Mouse (Mus musculus) forebrain, embryonic 10.5 days (tissue): ENCODE results near the gene 9430097D07Rik. TPM values are rescaled to one million over a fixed set of nuclear protein-coding genes. Genes with fewer than 3 reads are reported as not detected.
A peak's percentile ranks its signal among the peaks of the same experiment; 100 is the strongest.

Experiments
- DNase-seq: peaks from one replicate; pipeline ENCODE4 v3.0.0-alpha.2; 2017; ENCODE audit warnings: low spot score; ENCODE audit errors: extremely low spot score
- H3K27ac ChIP-seq: fragments of 300-500 bp; sonication (generic); 2 replicates; pipeline ENCODE4 v1.5.1; 2016; ENCODE audit warnings: mild to moderate bottlenecking
- H3K27me3 ChIP-seq: fragments of 300-500 bp; sonication (generic); 2 replicates; pipeline ENCODE4 v1.6.1; 2016; ENCODE audit warnings: mild to moderate bottlenecking; ENCODE audit not compliant: poor library complexity, severe bottlenecking
- H3K36me3 ChIP-seq: fragments of 300-500 bp; sonication (generic); replicated peaks from 2 replicates; pipeline ENCODE4 v1.6.1; 2016; ENCODE audit warnings: mild to moderate bottlenecking, moderate library complexity
- H3K4me1 ChIP-seq: fragments of 300-500 bp; sonication (generic); 2 replicates; pipeline ENCODE4 v1.6.1; 2016
- H3K4me3 ChIP-seq: fragments of 300-500 bp; sonication (generic); 2 replicates; pipeline ENCODE4 v1.5.1; 2016; ENCODE audit warnings: mild to moderate bottlenecking, moderate library complexity
- H3K9me3 ChIP-seq: fragments of 300-500 bp; sonication (generic); 2 replicates; pipeline ENCODE4 v1.6.1; 2016; ENCODE audit warnings: mild to moderate bottlenecking, moderate library complexity
- WGBS: fragments of 180-500 bp; shearing (Covaris S2); methylation state at CpG from one replicate; pipeline ENCODE4 v1.1.7; 2016; 5-methylcytosine and 5-hydroxymethylcytosine counted together
- polyA plus RNA-seq: library from polyadenylated mRNA; unstranded; fragments of >200 nt; fragmentation: Nextera tagmentation; extraction: Ambion mirVana; gene quantifications from 2 replicates; pipeline ENCODE4 v1.2.1, GENCODE M21; 2016

Gene 9430097D07Rik
- 0.19 and 0.30 TPM in 2 replicates for polyA plus RNA-seq

GRCm38 (mm10) chr2:32575586-32576160 is at the start of gene 9430097D07Rik:
Gene 9430097D07Rik (minus strand): TSS chr2:32575684.
- peak; percentile 69 for DNase-seq
- H3K27ac ChIP-seq = peak within 1 kb of the TSS; percentile 77
- H3K9me3 ChIP-seq = no peaks in the 10 kb centered on the region
- H3K27me3 ChIP-seq = peaks cover 49% of the 10 kb centered on the region
- peaks cover 14% of the 10 kb centered on the region for H3K36me3 ChIP-seq
- 4% methylated on average over 28 of the region's 28 CpGs for WGBS
- peaks cover 35% of the 10 kb centered on the region for H3K4me1 ChIP-seq
- peak within 1 kb of the TSS; percentile 70 for H3K4me3 ChIP-seq

DNA sequence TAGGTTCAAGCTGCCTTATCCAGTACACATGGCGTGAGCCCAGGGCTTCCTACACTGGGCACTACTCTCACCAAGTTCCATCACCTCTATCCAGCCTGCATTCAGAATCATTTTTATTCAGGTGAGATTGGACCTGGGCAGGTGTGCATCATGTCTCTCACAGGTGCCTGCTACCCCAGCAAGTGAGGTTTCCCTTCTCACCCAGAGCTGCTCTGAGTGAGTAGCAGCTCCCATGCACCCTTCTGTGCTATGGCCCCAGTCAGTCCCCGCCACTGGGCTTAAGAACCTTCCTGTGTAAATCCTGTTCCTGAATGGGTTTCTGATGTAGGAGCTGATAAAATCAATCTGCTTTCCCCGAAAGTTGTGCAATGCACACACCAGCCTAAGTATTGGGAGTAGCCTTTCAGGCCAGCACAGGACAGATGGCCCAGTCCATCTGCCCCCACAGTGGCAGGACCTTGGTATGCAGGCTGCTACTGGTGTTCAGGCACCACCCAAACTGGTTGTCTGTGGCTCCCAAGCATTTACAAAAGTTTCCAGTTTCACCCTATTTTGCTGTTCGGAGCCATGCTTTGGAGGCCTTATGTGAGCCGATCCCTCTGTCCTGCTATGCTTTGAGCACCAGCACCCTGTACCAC is 48.7 kb upstream of the 9430097D07Rik start:
- peak overlapping the region; percentile 87 for H3K27ac ChIP-seq
- WGBS = 86% methylated on average over 5 of the region's 5 CpGs
- peaks cover 79% of the 10 kb centered on the region for H3K4me1 ChIP-seq

DNA sequence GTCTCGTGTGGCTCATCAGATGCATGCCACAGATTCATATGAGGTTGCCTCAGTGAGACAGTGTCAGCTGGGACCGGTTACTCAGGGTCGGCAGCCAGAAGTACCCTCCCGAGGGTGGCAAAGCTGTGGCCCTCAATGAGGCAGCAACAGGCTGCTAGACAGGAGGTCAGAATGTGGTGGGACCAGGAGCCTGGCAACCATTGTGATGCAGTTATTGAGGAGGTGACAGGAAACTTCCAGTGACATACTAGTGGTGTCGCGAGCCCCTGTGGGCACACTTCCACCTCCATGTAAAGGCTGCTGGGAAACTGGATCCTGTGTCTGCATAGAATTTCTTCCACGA is 46.0 kb upstream of the 9430097D07Rik start, which contains the start of gene Ak1:
Gene Ak1, plus strand, starts transcription at position 242 of the 343 bp plus-strand sequence.
- H3K36me3 ChIP-seq = peaks cover 26% of the 10 kb centered on the region
- peaks cover 65% of the 10 kb centered on the region for H3K4me1 ChIP-seq
- H3K27me3 ChIP-seq = no peaks in the 10 kb centered on the region
- peak within 1 kb of the TSS; percentile 78 for H3K27ac ChIP-seq
- H3K9me3 ChIP-seq = no peaks in the 10 kb centered on the region
- WGBS = 54% methylated on average over 7 of the region's 7 CpGs
- H3K4me3 ChIP-seq = no peak within 1 kb of the TSS
- DNase-seq = no peak

More for the DNA sequence above, 48.7 kb upstream of the 9430097D07Rik start:
- H3K9me3 ChIP-seq = no peaks in the 10 kb centered on the region
- H3K4me3 ChIP-seq = no peak overlapping the region
- no peaks in the 10 kb centered on the region for H3K27me3 ChIP-seq
- DNase-seq = no peak
- H3K36me3 ChIP-seq = peaks cover under 1% of the 10 kb centered on the region; the same call in 1 of the 2 replicates

DNA sequence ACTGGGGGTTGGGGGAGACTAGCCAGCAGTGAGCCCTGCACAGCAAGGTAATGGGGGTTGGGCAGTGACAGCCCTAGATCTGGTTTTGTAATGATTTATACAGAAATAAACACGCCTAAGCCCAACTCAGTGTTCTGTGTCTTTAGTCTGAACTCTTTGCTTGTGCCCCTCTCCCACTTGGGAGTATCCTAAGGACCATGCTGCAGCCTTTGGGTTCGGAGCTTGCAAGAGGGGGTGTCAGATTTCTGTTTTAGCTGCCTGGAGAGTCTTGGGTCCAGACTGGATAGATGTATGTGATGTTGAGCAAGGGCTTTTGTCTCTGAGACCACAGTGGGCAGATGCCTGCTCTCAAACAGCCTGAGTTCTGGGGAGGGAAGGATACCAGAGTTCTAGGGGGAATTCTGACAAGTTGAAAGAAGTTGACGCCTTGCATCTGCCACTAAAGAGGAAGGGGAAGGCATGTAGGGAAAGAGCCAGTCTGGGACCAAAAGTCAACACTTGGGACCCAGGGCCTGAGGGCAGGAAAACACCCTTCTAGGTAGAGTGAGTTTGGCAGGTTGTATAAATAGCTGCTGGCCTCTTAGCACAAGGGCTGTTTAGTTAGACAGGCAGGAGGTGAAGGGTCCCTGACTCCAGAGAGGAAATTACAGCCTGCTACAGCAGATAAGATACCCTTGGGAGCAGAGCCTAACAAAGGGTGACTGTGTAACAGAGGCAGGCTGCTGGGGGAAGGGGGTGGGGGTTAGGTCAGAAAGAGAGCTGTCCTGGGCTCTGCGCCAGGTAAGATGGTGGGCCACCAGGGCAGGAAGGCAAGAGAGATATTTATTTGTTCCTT is 45.4 kb upstream of the 9430097D07Rik start:
- DNase-seq = no peak
- Histone ChIP-seq H3K9me3 (no peaks in the 10 kb centered on the region), H3K27me3 (no peaks in the 10 kb centered on the region), H3K36me3 (peaks cover 28% of the 10 kb centered on the region), H3K4me3 (no peak overlapping the region), H3K27ac (peak overlapping the region; percentile 78), H3K4me1 (peaks cover 59% of the 10 kb centered on the region)
- 45% methylated on average over 4 of the region's 4 CpGs for WGBS

DNA sequence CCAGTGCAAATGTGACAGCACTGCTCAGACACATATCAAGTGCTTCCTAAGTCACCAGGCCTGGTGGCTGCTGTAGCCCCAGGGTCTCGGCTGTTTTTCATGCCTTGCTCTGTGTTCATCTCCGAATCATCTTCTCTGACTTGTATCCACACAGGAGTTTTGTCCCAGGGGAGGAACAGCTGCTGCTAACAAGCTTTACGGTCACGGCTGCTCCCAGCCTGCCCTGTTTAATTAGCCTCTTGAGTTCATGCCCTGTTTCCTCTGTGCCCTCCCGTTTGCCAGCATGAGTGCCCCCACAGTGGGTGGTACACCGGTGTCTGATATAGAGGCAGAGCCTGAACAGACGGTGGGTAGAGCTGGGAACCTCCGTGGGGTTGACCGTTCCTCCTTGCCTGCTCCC is 42.6 kb upstream of the 9430097D07Rik start:
- H3K4me3 ChIP-seq = no peak overlapping the region
- no peak for DNase-seq
- peaks cover 50% of the 10 kb centered on the region for H3K36me3 ChIP-seq
- peaks cover 40% of the 10 kb centered on the region for H3K4me1 ChIP-seq
- H3K9me3 ChIP-seq = no peaks in the 10 kb centered on the region
- no peak overlapping the region for H3K27ac ChIP-seq
- WGBS = 83% methylated on average over 9 of the region's 9 CpGs
- no peaks in the 10 kb centered on the region for H3K27me3 ChIP-seq

- Histone ChIP-seq H3K4me1 (peaks cover 40% of the 10 kb centered on the region), H3K27ac (no peak overlapping the region), H3K27me3 (no peaks in the 10 kb centered on the region), H3K36me3 (peaks cover 54% of the 10 kb centered on the region), H3K9me3 (no peaks in the 10 kb centered on the region), H3K4me3 (no peak overlapping the region)
- DNase-seq = no peak
- 95% methylated on average over 4 of the region's 4 CpGs for WGBS
Observed at GRCm38 (mm10) chr2:32617601-32618000, 42.1 kb upstream of the 9430097D07Rik start.

DNA sequence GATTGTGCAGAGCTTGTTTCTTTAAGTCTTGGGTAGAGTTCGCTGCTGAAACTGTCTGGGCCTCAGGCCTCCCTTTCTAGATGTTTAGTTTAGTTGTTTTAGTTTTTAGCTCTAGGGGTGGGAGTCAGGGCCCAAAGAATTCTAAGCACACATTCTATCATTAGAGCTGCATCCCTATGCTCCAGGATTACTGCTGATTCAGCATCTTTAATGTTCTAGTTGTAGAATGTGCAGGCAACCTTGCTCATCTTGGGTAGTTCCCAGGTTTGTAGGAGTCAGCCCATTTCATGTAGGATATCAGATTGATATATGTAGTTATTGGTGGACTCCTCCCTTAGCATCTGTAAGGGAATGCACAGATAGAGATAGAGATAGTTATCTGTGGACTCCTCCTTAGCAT is 41.6 kb upstream of the 9430097D07Rik start:
- no peak for DNase-seq
- Histone ChIP-seq H3K36me3 (peaks cover 59% of the 10 kb centered on the region), H3K4me1 (peaks cover 41% of the 10 kb centered on the region), H3K27me3 (no peaks in the 10 kb centered on the region), H3K9me3 (no peaks in the 10 kb centered on the region), H3K4me3 (no peak overlapping the region), H3K27ac (no peak overlapping the region)
- 97% methylated on average over 1 of the region's 1 CpGs for WGBS

DNA sequence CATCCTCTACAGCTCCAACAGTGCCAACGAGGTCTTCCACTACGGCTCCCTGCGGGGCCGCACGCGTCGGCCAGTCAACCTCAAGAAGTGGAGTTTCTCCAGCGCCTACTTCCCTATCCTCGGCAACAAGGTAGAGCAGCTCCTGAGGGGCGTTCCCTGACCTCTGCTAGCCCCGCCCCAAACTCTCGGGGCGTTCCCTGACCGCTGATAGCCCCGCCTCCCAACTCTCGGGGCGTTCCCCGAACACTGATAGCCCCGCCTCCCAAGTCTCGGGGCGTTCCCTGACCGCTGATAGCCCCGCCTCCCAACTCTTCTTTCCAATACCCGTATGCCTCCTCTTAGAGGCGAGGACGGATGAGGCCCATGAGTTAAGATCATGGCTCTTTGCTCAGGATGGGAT is 36.8 kb upstream of the 9430097D07Rik start:
- Histone ChIP-seq H3K27me3 (peaks cover 19% of the 10 kb centered on the region), H3K9me3 (no peaks in the 10 kb centered on the region), H3K36me3 (peaks cover 41% of the 10 kb centered on the region), H3K4me1 (peaks cover 47% of the 10 kb centered on the region), H3K27ac (no peak overlapping the region), H3K4me3 (no peak overlapping the region)
- 66% methylated on average over 26 of the region's 26 CpGs for WGBS
- no peak for DNase-seq

GRCm38 (mm10) chr2:32610610-32611229 is 35.2 kb upstream of the 9430097D07Rik start:
- Histone ChIP-seq H3K9me3 (no peaks in the 10 kb centered on the region), H3K27me3 (peaks cover 21% of the 10 kb centered on the region), H3K36me3 (peaks cover 32% of the 10 kb centered on the region), H3K27ac (0 out of 2 replicates have a peak overlapping the region, but pooled peaks have one; percentile 15), H3K4me1 (peaks cover 57% of the 10 kb centered on the region), H3K4me3 (peak overlapping the region; percentile 45)
- DNase-seq = no peak
- WGBS = 20% methylated on average over 23 of the region's 23 CpGs

- H3K27me3 ChIP-seq = peaks cover 21% of the 10 kb centered on the region
- peaks cover 18% of the 10 kb centered on the region for H3K36me3 ChIP-seq
- peak overlapping the region; percentile 76 for H3K4me3 ChIP-seq
- no peak for DNase-seq
- H3K9me3 ChIP-seq = no peaks in the 10 kb centered on the region
- WGBS = 39% methylated on average over 18 of the region's 18 CpGs
- peak overlapping the region; percentile 57; the same call in 1 of the 2 replicates for H3K27ac ChIP-seq
- peaks cover 57% of the 10 kb centered on the region for H3K4me1 ChIP-seq
Observed at GRCm38 (mm10) chr2:32608778-32609435, 33.4 kb upstream of the 9430097D07Rik start.

DNA sequence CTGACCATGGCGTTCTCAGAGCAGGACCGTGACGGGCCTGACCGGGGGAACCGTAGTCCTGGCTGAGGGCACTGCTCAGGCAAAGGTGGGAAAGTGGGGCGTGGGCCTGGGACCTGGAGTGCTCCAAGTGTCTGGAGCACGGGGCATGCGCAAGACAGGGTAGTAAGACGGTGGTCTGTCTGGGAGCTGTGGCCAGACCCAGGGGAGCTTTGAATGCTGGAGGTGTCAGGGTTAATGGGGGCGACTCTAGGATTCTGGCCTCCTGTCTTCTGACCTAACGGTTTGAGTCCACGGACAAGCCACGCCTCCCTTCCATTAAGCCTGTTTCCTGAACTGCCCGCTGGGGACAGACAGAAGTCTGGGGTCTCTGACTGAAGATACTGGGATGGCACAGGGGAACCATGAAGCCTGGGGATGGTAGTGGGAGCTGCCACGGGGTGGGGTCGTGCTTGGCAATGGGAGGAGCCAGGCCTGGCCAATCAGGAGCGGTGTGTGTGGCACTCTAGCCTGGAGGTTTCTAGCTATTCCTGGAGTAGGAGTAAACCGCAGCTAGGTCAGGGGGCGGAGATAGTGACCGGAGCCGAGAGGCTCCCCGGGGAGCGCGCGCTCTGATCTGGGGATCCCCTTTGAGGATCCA is 32.8 kb upstream of the 9430097D07Rik start:
- WGBS = 9% methylated on average over 25 of the region's 25 CpGs

More for the DNA sequence above, 32.8 kb upstream of the 9430097D07Rik start:
- H3K4me3 ChIP-seq = peak overlapping the region; percentile 76
- H3K36me3 ChIP-seq = peaks cover 13% of the 10 kb centered on the region
- H3K4me1 ChIP-seq = peaks cover 57% of the 10 kb centered on the region
- peak overlapping the region; percentile 57 for H3K27ac ChIP-seq
- no peaks in the 10 kb centered on the region for H3K9me3 ChIP-seq
- peaks cover 21% of the 10 kb centered on the region for H3K27me3 ChIP-seq
- peak; percentile 68 for DNase-seq
